Mouse (Mus musculus): ENCODE results near the gene Rabgap1l.

Rabgap1l gene

GRCm38 (mm10) chr1:160194529-160195336, 598.3 kb downstream of the Rabgap1l start, which contains the start of gene Mrps14:
TSS of gene Mrps14 (plus strand) at chr1:160195215.
- CTCF ChIA-PET = interaction anchor here (0.6 kb wide), 1 partner anchor 18 kb away, joined by 3 read pairs; the partner anchor contains the start of gene Cacybp

- CTCF ChIA-PET = no interaction called here
Measured at GRCm38 (mm10) chr1:160184506-160184905, 608.5 kb downstream of the Rabgap1l start.

DNA sequence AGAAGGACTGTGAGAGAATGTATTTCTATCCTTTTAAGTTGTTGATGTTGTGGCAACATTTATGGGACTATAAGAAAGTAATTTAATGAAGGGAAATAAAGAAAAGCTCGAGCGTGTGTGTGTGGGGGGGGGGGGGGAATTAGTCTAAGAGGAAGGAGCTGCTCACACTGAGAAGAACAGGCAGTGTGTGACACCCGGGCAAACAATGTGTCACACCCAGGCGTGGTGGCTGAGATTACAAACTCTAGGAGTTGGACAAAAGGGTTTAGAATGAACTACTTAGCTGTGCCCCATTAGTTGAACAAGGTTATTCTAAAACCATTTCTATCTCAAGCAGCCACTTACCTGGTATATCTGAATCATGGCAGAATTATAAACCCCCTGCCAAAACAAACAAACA, 611.8 kb downstream of the Rabgap1l start:
- CTCF ChIA-PET = no interaction called here

- CTCF ChIA-PET = no interaction called here
Measured at GRCm38 (mm10) chr1:160176903-160177302, 616.1 kb downstream of the Rabgap1l start.
